Mouse (Mus musculus): ENCODE measurements around the gene Atxn2. TPM values are rescaled to one million over a fixed set of nuclear protein-coding genes. Genes with fewer than 3 reads are reported as not detected.

The Atxn2 gene
- total and polyA plus RNA-seq, 3 experiments, result 7.7 to 58.4 (median 8.3) TPM

DNA sequence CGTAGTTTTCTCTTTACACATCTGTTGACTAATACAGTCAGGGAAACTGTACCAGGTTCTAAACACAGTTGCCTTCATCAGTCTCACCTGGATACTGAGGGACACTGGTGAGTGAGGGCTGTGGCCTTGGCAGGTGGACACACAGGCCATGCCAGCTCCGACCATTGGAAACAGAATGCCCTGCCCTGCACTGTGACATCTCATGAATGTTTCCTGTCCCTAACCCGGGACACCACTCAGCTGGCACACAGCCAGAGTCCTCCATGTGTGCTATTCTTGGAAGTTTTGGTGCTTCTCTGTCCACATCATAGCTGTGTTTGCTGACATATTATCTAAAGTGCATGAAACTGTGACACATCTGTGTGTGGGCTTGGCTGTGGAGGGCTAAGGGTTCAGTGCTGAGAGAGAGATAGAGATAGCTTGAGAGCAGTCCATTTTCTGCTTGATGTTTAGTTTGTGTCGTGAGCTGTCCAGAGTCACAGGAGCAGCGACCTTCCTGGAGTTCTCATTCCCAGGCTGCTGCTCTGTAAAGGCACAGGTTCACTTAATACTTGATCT, 98.6 kb downstream of the Atxn2 start:
- TF ChIP-seq RCOR1 (conservative IDR thresholded peaks at IDR 0.05; ENCODE audit: low read depth, low read length), result no peak
- in situ Hi-C loops (cut with MboI; ENCODE audit: low pct_ligation_motif_present, low pct_unique_long_range_greater_than_20kb, low sequenced_read_pairs) (loop anchor here (5.0 kb wide), 1 partner anchor 38 kb away; the partner anchor contains the start of gene Pheta1), dilution Hi-C loops (cut with MboI; ENCODE audit: extremely low pct_ligation_motif_present, extremely low pct_unique_long_range_greater_than_20kb, low sequenced_read_pairs) (no loop called here)
- H3K4me2 ChIP-seq (ENCODE audit: insufficient read depth, low read depth, poor library complexity, severe bottlenecking), result no peak overlapping the region
- H3K9ac ChIP-seq (ENCODE audit: insufficient read depth, low read depth), result no peak overlapping the region
- no peak for DNase-seq (ENCODE audit: extremely low read depth)
- H3K9me3 ChIP-seq (replicated peaks; ENCODE audit: low read length), result no peaks in the 10 kb centered on the region
- no peaks in the 10 kb centered on the region for H3K79me2 ChIP-seq (replicated peaks; ENCODE audit: control insufficient read depth, extremely low read depth, insufficient read depth, poor library complexity, severe bottlenecking)
- no peak overlapping the region for H3K4me3 ChIP-seq (replicated peaks in 1 of 3; ENCODE audit: low read depth in 2 of 3, low read length in 2 of 3, poor library complexity in 1 of 3)
- H3K36me3 ChIP-seq (replicated peaks in 1 of 2; ENCODE audit: control insufficient read depth in 1 of 2, insufficient read depth in 1 of 2, low read length in 1 of 2), result peaks cover 45 to 79% of the 10 kb centered on the region in 2 experiments
- H3K4me1 ChIP-seq (ENCODE audit: control insufficient read depth in 1 of 2, insufficient read depth in 2 of 2), result peaks cover 13 to 20% of the 10 kb centered on the region in 2 experiments
- H3K27ac ChIP-seq (ENCODE audit: insufficient read depth, low read depth), result no peak overlapping the region
- no peaks in the 10 kb centered on the region for H3K27me3 ChIP-seq (replicated peaks)

DNA sequence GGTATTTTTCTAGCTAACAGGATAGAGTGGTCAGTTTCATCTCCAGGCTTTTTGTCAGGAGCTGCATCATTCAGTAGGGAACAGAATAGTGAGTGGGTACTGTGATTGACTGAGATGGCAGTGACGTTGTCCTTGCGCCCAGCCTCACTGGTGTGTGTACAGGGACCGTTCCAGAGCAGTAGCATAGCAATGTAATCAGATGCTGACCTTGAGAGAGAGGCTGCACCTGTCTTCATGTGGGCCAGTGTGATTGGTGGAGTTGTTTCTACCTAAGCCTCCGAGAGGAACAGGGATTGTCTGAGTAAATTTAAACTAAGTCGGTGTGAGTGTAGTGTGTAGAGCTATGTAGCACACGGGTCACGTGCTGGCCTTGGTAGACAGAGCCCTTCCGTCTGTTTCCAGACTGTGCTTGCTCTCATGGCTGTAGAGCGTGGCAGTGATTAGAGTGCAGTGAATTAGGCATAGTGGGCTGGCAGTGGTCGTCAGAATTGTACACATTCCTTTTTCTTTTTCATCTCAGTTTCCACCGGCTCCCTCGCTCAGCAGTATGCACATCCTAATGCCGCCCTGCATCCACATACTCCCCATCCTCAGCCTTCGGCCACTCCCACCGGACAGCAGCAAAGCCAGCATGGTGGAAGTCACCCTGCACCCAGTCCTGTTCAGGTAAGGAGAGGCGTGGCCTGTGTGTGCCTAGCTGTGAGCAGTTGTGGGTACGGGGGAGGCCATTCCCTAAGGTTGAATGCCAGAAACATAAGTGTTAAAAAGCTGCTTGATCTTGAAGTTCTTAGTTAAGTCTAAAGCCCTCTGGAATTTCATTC, 99.4 kb downstream of the Atxn2 start:
- dilution Hi-C loops (cut with MboI; ENCODE audit: extremely low pct_ligation_motif_present, extremely low pct_unique_long_range_greater_than_20kb, low sequenced_read_pairs), result no loop called here
- peaks cover 49 to 82% of the 10 kb centered on the region in 2 experiments for H3K36me3 ChIP-seq (replicated peaks in 1 of 2; ENCODE audit: control insufficient read depth in 1 of 2, insufficient read depth in 1 of 2, low read length in 1 of 2)
- no peak for TF ChIP-seq SMC3 (IDR thresholded peaks at IDR 0.05; ENCODE audit: low read depth, low read length)
- TF ChIP-seq IRF4 (IDR thresholded peaks at IDR 0.05; ENCODE audit: low read depth, low read length), result no peak
- no peak for TF ChIP-seq HCFC1 (IDR thresholded peaks at IDR 0.05; ENCODE audit: low read depth, low read length)
- TF ChIP-seq POLR2A (IDR thresholded peaks at IDR 0.05; ENCODE audit: low read depth, low read length), result no peak
- TF ChIP-seq NRF1 (IDR thresholded peaks at IDR 0.05; ENCODE audit: low read depth, low read length), result no peak
- TF ChIP-seq ZMIZ1 (IDR thresholded peaks at IDR 0.05; ENCODE audit: low read depth, low read length), result no peak
- no peak for TF ChIP-seq ZKSCAN1 (IDR thresholded peaks at IDR 0.05; ENCODE audit: borderline replicate concordance, low read depth, low read length)
- TF ChIP-seq MAX (IDR thresholded peaks at IDR 0.05; ENCODE audit: low read length), result no peak
- no peak for TF ChIP-seq RCOR1 (conservative IDR thresholded peaks at IDR 0.05; ENCODE audit: low read depth, low read length)
- TF ChIP-seq JUN (IDR thresholded peaks at IDR 0.05; ENCODE audit: insufficient read depth, low read depth, low read length), result no peak
- no peak for TF ChIP-seq RAD21 (IDR thresholded peaks at IDR 0.05; ENCODE audit: low read depth, low read length)
- TF ChIP-seq MAFK (IDR thresholded peaks at IDR 0.05; ENCODE audit: insufficient replicate concordance, low read length), result no peak
- no peak for TF ChIP-seq ZNF384 (IDR thresholded peaks at IDR 0.05; ENCODE audit: low read depth, low read length)
- no peak for TF ChIP-seq CTCF (conservative IDR thresholded peaks at IDR 0.05 in 1 of 2, IDR thresholded peaks at IDR 0.05 in 1 of 2; ENCODE audit: low read depth in 2 of 2, low read length in 2 of 2)
- TF ChIP-seq CHD2 (IDR thresholded peaks at IDR 0.05; ENCODE audit: low read length), result no peak
- TF ChIP-seq EP300 (IDR thresholded peaks at IDR 0.05; ENCODE audit: low read length), result no peak
- no peak for TF ChIP-seq ELF1 (IDR thresholded peaks at IDR 0.05; ENCODE audit: low read depth, low read length)

More for the DNA sequence above, 99.4 kb downstream of the Atxn2 start:
- Histone ChIP-seq H3K27me3 (replicated peaks) (no peaks in the 10 kb centered on the region), H3K4me3 (replicated peaks in 1 of 3; ENCODE audit: low read depth in 2 of 3, low read length in 2 of 3, poor library complexity in 1 of 3) (no peak overlapping the region), H3K9ac (ENCODE audit: insufficient read depth, low read depth) (no peak overlapping the region), H3K27ac (ENCODE audit: insufficient read depth, low read depth) (no peak overlapping the region), H3K9me3 (replicated peaks; ENCODE audit: low read length) (no peaks in the 10 kb centered on the region), H3K4me2 (ENCODE audit: insufficient read depth, low read depth, poor library complexity, severe bottlenecking) (no peak overlapping the region), H3K79me2 (replicated peaks; ENCODE audit: control insufficient read depth, extremely low read depth, insufficient read depth, poor library complexity, severe bottlenecking) (no peaks in the 10 kb centered on the region), H3K4me1 (ENCODE audit: control insufficient read depth in 1 of 2, insufficient read depth in 2 of 2) (peaks cover 13 to 20% of the 10 kb centered on the region in 2 experiments)
- in situ Hi-C loops (cut with MboI; ENCODE audit: low pct_ligation_motif_present, low pct_unique_long_range_greater_than_20kb, low sequenced_read_pairs), result loop anchor here (5.0 kb wide), 1 partner anchor 37 kb away; the partner anchor contains the start of gene Pheta1
- no peak for DNase-seq (ENCODE audit: extremely low read depth)

Measured in CH12.LX (cell line).